In the genomic region with DNA sequence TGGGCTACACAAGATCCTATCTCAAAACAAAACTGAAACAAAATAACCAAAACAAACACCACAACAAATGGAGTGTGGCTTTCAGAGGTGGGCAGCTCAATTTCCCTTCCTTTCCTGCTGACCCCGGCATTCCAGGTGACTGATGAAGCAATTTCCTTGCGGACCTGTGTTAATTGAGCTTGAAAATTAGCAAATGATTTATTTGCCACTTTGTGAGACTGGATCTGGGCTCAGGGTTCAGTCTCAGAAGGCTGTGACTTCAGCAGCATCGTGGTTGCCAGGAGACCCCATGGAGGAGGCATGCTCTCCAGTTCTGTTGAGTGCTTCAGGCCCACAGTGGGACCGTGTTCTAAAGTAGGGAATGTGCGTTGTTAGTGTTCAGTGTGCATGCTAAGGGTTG, we compare ENCODE assay signal across 14 mouse cellular contexts.
DNase-seq lines count a peak whose midpoint lies in the region; ATAC-seq and TF ChIP-seq lines count a peak whose summit lies in the region.
"Had no signal": no experiment of that assay in that cellular context is flagged by ENCODE, and none has a peak within 500 bp of the region (broad histone marks: within the 10 kb centered on the region; RNA-seq: fewer than 3 reads in every experiment).

No protein-coding gene starts in this region.

- DNase-seq in liver, adult 2 months (ENCODE audit: extremely low read depth, low read depth, low spot score): no peak
- no peak for DNase-seq in liver
- no peak for DNase-seq in liver, embryonic 14.5 days (ENCODE audit: low read depth in 3 of 3, low spot score in 3 of 3)
- DNase-seq in left cerebral cortex, adult 18-20 months (ENCODE audit: low spot score in 2 of 2): no peak
- no peak for DNase-seq in spleen, adult 12 weeks (ENCODE audit: low spot score)
- no peak for DNase-seq in frontal cortex, adult 2 months (ENCODE audit: extremely low spot score in 1 of 2, low spot score in 1 of 2)
- DNase-seq: gastrocnemius, postnatal 25 days; heart, postnatal 36 days; lung, adult 2 months; right cerebral cortex, postnatal 14 days had no signal

- peaks cover 5% of the 10 kb centered on the region; the same call in 1 of the 2 replicates for H3K79me2 ChIP-seq in liver, adult 2 months (ENCODE audit: control insufficient read depth, insufficient read depth, low read length)

- peaks cover 6% of the 10 kb centered on the region; the same call in 1 of the 2 replicates for H3K36me3 ChIP-seq in liver, adult 2 months (ENCODE audit: control insufficient read depth, insufficient read depth, low read length)
- H3K36me3 ChIP-seq in kidney, embryonic 15.5 days: no peaks in the 10 kb centered on the region
- no peaks in the 10 kb centered on the region for H3K36me3 ChIP-seq in liver, embryonic 14.5 days (replicated peaks; ENCODE audit: control insufficient read depth, insufficient read depth, low read depth)
- H3K36me3 ChIP-seq: embryonic facial prominence, embryonic 13.5 days; midbrain, embryonic 13.5 days had no signal

- no peak for TF ChIP-seq POLR2A in liver, adult 2 months (IDR thresholded peaks at IDR 0.05; ENCODE audit: extremely low read depth, insufficient read depth, low read length)

- peak overlapping the region; percentile 27 for H3K9ac ChIP-seq in liver, adult 2 months (ENCODE audit: low read depth, low read length)
- H3K9ac ChIP-seq in kidney, embryonic 15.5 days: no peak overlapping the region
- no peak overlapping the region for H3K9ac ChIP-seq in liver, embryonic 14.5 days (replicated peaks)
- H3K9ac ChIP-seq: embryonic facial prominence, embryonic 13.5 days; midbrain, embryonic 13.5 days had no signal

- 28% methylated on average over 5 of the region's 5 CpGs for WGBS in liver, adult 2 months
- 16% methylated on average over 5 of the region's 5 CpGs for WGBS in kidney, embryonic 15.5 days
- 49% methylated on average over 5 of the region's 5 CpGs for WGBS in liver, embryonic 14.5 days (ENCODE audit: insufficient replicate concordance)

- peak overlapping the region; percentile 75 for H3K27ac ChIP-seq in liver, adult 2 months (replicated peaks; ENCODE audit: insufficient read depth, low read depth, low read length)
- H3K27ac ChIP-seq in kidney, embryonic 15.5 days: peak overlapping the region; percentile 93
- H3K27ac ChIP-seq in liver, embryonic 14.5 days: no peak overlapping the region
- H3K27ac ChIP-seq: embryonic facial prominence, embryonic 13.5 days; midbrain, embryonic 13.5 days had no signal

- H3K4me1 ChIP-seq in liver, adult 2 months (ENCODE audit: control insufficient read depth, insufficient read depth, low read length): peaks cover 9% of the 10 kb centered on the region; the same call in 1 of the 2 replicates
- peaks cover 54% of the 10 kb centered on the region for H3K4me1 ChIP-seq in kidney, embryonic 15.5 days
- H3K4me1 ChIP-seq in liver, embryonic 14.5 days (replicated peaks; ENCODE audit: control insufficient read depth in 2 of 2, insufficient read depth in 2 of 2, low read length in 1 of 2): peaks cover 0 to 13% of the 10 kb centered on the region in 2 experiments; a peak in 1 of 4 replicates

- H3K9me3 ChIP-seq in kidney, embryonic 15.5 days (replicated peaks): no peaks in the 10 kb centered on the region
- H3K9me3 ChIP-seq in liver, embryonic 14.5 days (ENCODE audit: control insufficient read depth, low read length): no peaks in the 10 kb centered on the region
- H3K9me3 ChIP-seq: embryonic facial prominence, embryonic 13.5 days; midbrain, embryonic 13.5 days had no signal

- peak overlapping the region; percentile 54 for H3K4me2 ChIP-seq in kidney, embryonic 15.5 days
- H3K4me2 ChIP-seq in liver, embryonic 14.5 days (ENCODE audit: low read depth): peak overlapping the region; percentile 23; the same call in 1 of the 2 replicates
- H3K4me2 ChIP-seq: embryonic facial prominence, embryonic 13.5 days; heart, embryonic 11.5 days; midbrain, embryonic 13.5 days had no signal

- no peak for TF ChIP-seq EP300 in liver, embryonic 14.5 days (IDR thresholded peaks at IDR 0.05; ENCODE audit: low read depth)

- ATAC-seq in kidney, embryonic 15.5 days (replicated peaks; ENCODE audit: low FRiP score): peak; percentile 84
- ATAC-seq in liver, embryonic 14.5 days (ENCODE audit: insufficient read depth): no peak
- ATAC-seq: midbrain, embryonic 13.5 days had no signal

- no peaks in the 10 kb centered on the region for H3K27me3 ChIP-seq in liver, adult 2 months (ENCODE audit: control insufficient read depth, insufficient read depth, low read length)
- no peaks in the 10 kb centered on the region for H3K27me3 ChIP-seq in kidney, embryonic 15.5 days
- H3K27me3 ChIP-seq in liver, embryonic 14.5 days (ENCODE audit: control insufficient read depth, insufficient read depth, low read length): no peaks in the 10 kb centered on the region
- H3K27me3 ChIP-seq: midbrain, embryonic 13.5 days had no signal

- H3K4me3 ChIP-seq in liver, adult 2 months (ENCODE audit: insufficient read depth, low read depth, low read length): peak overlapping the region; percentile 49
- peak overlapping the region; percentile 38; the same call in 1 of the 2 replicates for H3K4me3 ChIP-seq in kidney, embryonic 15.5 days (replicated peaks)
- no peak overlapping the region for H3K4me3 ChIP-seq in liver, embryonic 14.5 days (ENCODE audit: insufficient read depth in 1 of 2, low read depth in 2 of 2, low read length in 2 of 2)
- H3K4me3 ChIP-seq: embryonic facial prominence, embryonic 13.5 days; midbrain, embryonic 13.5 days had no signal

- no peak for TF ChIP-seq CTCF in liver, adult 2 months (IDR thresholded peaks at IDR 0.05; ENCODE audit: low read depth, low read length)
- no peak for TF ChIP-seq CTCF in liver, embryonic 14.5 days (IDR thresholded peaks at IDR 0.05; ENCODE audit: low read depth)

Comparison
In these comparisons a context has a peak if more than half of its experiments do, and no peak if none do; other contexts are left out.
1. H3K4me3 ChIP-seq: peak in liver, adult 2 months (single experiment) and kidney, embryonic 15.5 days (single experiment); none in liver, embryonic 14.5 days (0 of 2).